Mouse (Mus musculus) heart, postnatal 0 days (tissue): ENCODE measurements around the gene Zfp148.

Source experiments
- CTCF ChIP-seq: IDR thresholded peaks from 2 replicates; pipeline ENCODE4 v1.5.1; 2016; ENCODE audit warnings: antibody characterized with exemption, control low read depth, low read depth
- EP300 ChIP-seq: IDR thresholded peaks from 2 replicates; pipeline ENCODE4 v1.6.1; 2016; ENCODE audit warnings: antibody characterized with exemption, low read depth

- no peak for TF ChIP-seq CTCF
- no peak for TF ChIP-seq EP300
These were observed 74.8 kb downstream of the Zfp148 start for GRCm38 (mm10) chr16:33455263-33455910.
